Mouse (Mus musculus) right cerebral cortex, adult 18-20 months (tissue): ENCODE data around the gene Glt28d2.

Experiments
- DNase-seq: peaks from one replicate; pipeline ENCODE4 v3.0.0; 2022; ENCODE audit warnings: mixed read lengths

Gene Glt28d2

DNA sequence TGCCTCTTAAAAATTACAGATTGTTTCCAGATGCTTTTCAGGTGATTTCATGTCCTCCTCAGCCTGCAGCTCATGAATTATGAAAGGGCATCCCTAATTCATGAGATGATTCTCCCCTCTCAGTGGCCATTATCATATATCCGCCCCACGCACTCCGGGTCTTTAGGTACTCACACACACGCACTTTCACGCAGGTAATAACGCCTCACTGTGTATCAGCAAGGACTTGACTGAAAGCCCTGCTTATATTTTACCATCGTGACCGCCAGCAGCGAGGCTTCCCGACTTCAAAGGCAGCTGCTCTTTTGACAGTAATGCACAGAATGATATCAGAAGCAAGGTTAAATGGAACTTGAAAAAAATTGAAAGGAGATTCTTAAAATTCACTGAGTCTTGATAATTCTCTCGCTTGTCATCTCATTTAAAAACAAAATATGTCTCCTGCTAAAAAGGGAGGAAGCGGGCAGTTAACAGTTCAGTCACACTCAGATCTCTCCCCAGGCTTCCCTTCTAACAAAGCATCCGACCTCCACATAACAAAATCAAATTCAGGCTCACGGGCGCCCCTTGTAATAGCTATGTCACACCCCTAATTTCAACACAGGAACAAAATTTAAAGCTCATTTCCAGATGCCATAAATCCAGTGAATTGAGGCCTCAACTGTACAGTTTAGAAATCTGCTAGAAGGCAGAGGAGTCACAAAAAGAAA lies 66.3 kb downstream of the Glt28d2 start:
- DNase-seq: no peak
